Mouse (Mus musculus) midbrain, embryonic 12.5 days (tissue): Measurements from ENCODE around the gene Prr30. TPM values are rescaled to one million over a fixed set of nuclear protein-coding genes. Genes with fewer than 3 reads are reported as not detected.
"Not testable (repeated sequence)": the region's sequence is repeated elsewhere in the genome, so short reads cannot be mapped to it uniquely, and the experiment has no call there.

ENCODE experiments used
- ATAC-seq: fragments of 200-750 bp; cut with Nextera tagmentation; 2 replicates; pipeline ENCODE4 v1.8.0; 2017; ENCODE audit warnings: low read depth, moderate TSS enrichment, moderate library complexity; ENCODE audit not compliant: low FRiP score
- H3K27ac ChIP-seq: fragments of 300-500 bp; sonication (generic); replicated peaks from 2 replicates; pipeline ENCODE4 v1.5.1; 2016; ENCODE audit warnings: mild to moderate bottlenecking
- H3K27me3 ChIP-seq: fragments of 300-500 bp; sonication (generic); 2 replicates; pipeline ENCODE4 v1.6.1; 2016; ENCODE audit warnings: mild to moderate bottlenecking
- H3K36me3 ChIP-seq: fragments of 300-500 bp; sonication (generic); 2 replicates; pipeline ENCODE4 v1.6.1; 2016
- H3K4me1 ChIP-seq: fragments of 300-500 bp; sonication (generic); 2 replicates; pipeline ENCODE4 v1.6.1; 2016
- H3K4me2 ChIP-seq: fragments of 300-500 bp; sonication (generic); replicated peaks from 2 replicates; pipeline ENCODE4 v1.6.1; 2016; ENCODE audit warnings: mild to moderate bottlenecking, moderate library complexity
- H3K4me3 ChIP-seq: fragments of 300-500 bp; sonication (generic); 2 replicates; pipeline ENCODE4 v1.5.1; 2016; ENCODE audit warnings: mild to moderate bottlenecking
- H3K9ac ChIP-seq: fragments of 300-500 bp; sonication (generic); replicated peaks from 2 replicates; pipeline ENCODE4 v1.6.1; 2016; ENCODE audit warnings: mild to moderate bottlenecking, moderate library complexity
- H3K9me3 ChIP-seq: fragments of 300-500 bp; sonication (generic); 2 replicates; pipeline ENCODE4 v1.6.1; 2016; ENCODE audit warnings: mild to moderate bottlenecking
- WGBS: fragments of 180-500 bp; shearing (Covaris S2); methylation state at CpG from one replicate; pipeline ENCODE4 v1.1.7; 2016; 5-methylcytosine and 5-hydroxymethylcytosine counted together
- polyA plus RNA-seq: library from polyadenylated mRNA; unstranded; fragments of >200 nt; fragmentation: Nextera tagmentation; extraction: Ambion mirVana; gene quantifications from 2 replicates; pipeline ENCODE4 v1.2.1, GENCODE M21; 2016

Prr30 gene
- polyA plus RNA-seq = not detected in 2 replicates

DNA sequence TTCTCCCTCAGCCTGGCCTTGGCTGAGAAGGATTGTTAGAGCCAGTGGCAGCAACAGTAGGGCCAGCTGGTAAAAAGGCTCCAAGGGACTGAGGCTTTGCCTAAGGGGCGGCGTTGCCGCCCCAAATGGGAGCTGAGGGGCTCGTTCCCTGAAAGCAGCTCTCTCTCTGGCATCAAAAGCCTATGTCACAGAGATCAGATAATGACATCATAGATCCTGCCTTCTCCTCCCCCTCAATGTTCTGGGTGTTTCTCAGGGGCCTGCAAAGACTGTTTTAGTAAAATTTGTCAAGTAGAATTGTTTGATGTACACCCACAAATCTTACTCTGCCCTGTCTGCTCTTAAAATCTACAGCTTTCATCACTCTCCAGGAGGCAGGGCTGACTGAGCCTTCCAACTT, at the start of gene Prr30:
Gene Prr30, minus strand, starts transcription at position 101 of the 400 bp plus-strand sequence.
- ATAC-seq = no peak
- WGBS = 76% methylated on average over 4 of the region's 4 CpGs
- Histone ChIP-seq H3K9me3 (no peaks in the 10 kb centered on the region), H3K27ac (no peak within 1 kb of the TSS), H3K27me3 (no peaks in the 10 kb centered on the region), H3K9ac (no peak within 1 kb of the TSS), H3K4me3 (no peak within 1 kb of the TSS), H3K36me3 (no peaks in the 10 kb centered on the region), H3K4me2 (no peak within 1 kb of the TSS), H3K4me1 (no peaks in the 10 kb centered on the region)

GRCm38 (mm10) chr14:101246793-101247192, 46.7 kb upstream of the Prr30 start:
- H3K4me1 ChIP-seq = no peaks in the 10 kb centered on the region
- H3K4me2 ChIP-seq = no peak overlapping the region
- H3K27ac ChIP-seq = no peak overlapping the region
- H3K9ac ChIP-seq = no peak overlapping the region
- 87% methylated on average over 3 of the region's 3 CpGs for WGBS
- H3K36me3 ChIP-seq = no peaks in the 10 kb centered on the region
- H3K9me3 ChIP-seq = peaks cover 3% of the 10 kb centered on the region; the same call in 1 of the 2 replicates
- no peak for ATAC-seq
- no peak overlapping the region for H3K4me3 ChIP-seq
- no peaks in the 10 kb centered on the region for H3K27me3 ChIP-seq

DNA sequence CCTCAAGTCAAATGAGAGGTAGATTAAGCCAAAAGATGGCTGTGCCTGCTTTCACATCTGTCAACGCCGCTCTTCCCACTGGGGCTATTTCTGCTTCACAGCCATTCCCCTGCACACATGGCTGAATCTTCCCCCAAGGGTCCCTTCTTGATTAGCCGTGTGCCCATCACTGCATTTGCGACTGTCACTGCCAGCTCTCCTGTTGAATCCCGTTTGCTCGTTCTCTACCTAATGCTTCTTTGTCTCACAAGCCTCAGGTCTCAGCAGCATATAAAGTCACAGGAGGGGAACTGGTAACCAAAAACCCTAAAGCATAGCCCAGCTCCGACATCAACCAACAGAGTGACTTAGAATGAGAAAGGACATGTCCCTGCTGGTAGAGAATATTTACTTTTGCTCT, 45.6 kb upstream of the Prr30 start:
- WGBS = 73% methylated on average over 7 of the region's 7 CpGs
- Histone ChIP-seq H3K27ac (no peak overlapping the region), H3K9me3 (peaks cover 6% of the 10 kb centered on the region; the same call in 1 of the 2 replicates), H3K9ac (no peak overlapping the region), H3K36me3 (no peaks in the 10 kb centered on the region), H3K4me3 (no peak overlapping the region), H3K27me3 (no peaks in the 10 kb centered on the region), H3K4me2 (no peak overlapping the region), H3K4me1 (no peaks in the 10 kb centered on the region)
- ATAC-seq = no peak

- WGBS = 76% methylated on average over 3 of the region's 3 CpGs
Measured at GRCm38 (mm10) chr14:101244441-101244840, 44.3 kb upstream of the Prr30 start.

GRCm38 (mm10) chr14:101237965-101238364, 37.8 kb upstream of the Prr30 start:
- ATAC-seq = no peak
- Histone ChIP-seq H3K4me1 (no peaks in the 10 kb centered on the region), H3K4me2 (no peak overlapping the region), H3K36me3 (no peaks in the 10 kb centered on the region), H3K27ac (no peak overlapping the region), H3K27me3 (no peaks in the 10 kb centered on the region), H3K9me3 (0 out of 2 replicates have a peak, but pooled peaks cover 6% of the 10 kb centered on the region), H3K4me3 (no peak overlapping the region), H3K9ac (no peak overlapping the region)
- 95% methylated on average over 1 of the region's 1 CpGs for WGBS

More at GRCm38 (mm10) chr14:101244441-101244840, 44.3 kb upstream of the Prr30 start:
- not testable (repeated sequence) for H3K9ac ChIP-seq, H3K9me3 ChIP-seq, H3K4me1 ChIP-seq, ATAC-seq, H3K27me3 ChIP-seq, H3K4me2 ChIP-seq, H3K27ac ChIP-seq, H3K4me3 ChIP-seq, H3K36me3 ChIP-seq

DNA sequence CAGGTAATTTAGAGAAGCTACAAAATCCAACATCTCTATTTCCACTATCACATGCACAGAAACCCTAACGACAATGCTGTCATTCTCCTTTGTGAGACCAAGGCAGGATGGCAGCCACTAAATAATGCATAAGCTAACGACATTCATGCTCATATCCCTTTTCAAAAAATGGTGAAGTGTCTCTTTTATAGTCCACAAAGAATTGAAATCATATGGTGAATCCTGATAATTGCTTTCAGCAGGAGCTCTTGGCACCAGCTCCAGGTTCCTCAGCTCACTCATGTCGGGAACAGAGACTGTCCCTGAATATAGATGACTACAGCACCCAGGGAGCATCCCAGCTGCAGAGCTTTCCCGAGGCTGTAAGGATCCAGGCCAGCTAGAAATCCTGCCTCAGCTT, 28.9 kb upstream of the Prr30 start:
- H3K4me2 ChIP-seq = no peak overlapping the region
- H3K9ac ChIP-seq = no peak overlapping the region
- H3K27ac ChIP-seq = no peak overlapping the region
- no peaks in the 10 kb centered on the region for H3K4me1 ChIP-seq
- no peak for ATAC-seq
- H3K36me3 ChIP-seq = no peaks in the 10 kb centered on the region
- WGBS = 47% methylated on average over 4 of the region's 4 CpGs
- no peaks in the 10 kb centered on the region for H3K9me3 ChIP-seq
- no peak overlapping the region for H3K4me3 ChIP-seq
- H3K27me3 ChIP-seq = no peaks in the 10 kb centered on the region

DNA sequence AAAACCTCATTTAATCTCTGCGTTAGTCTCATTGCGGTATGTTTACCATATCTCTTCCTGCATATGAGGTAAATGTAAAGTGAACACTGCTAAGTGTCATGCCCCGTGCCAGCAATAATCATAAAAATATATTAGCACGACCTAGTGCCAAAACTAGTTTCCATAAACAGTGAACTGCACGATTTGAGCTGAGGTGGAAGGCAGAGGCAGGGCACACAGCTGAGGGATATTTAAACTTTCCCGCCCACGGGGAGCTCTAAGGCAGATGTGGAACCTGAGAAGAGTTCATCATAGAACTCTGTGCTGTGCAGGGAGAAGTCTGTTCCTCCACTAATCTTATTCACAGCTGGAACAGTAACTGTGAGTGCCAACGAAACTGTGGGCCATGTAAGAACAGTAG, 22.2 kb upstream of the Prr30 start:
- H3K4me3 ChIP-seq = no peak overlapping the region
- no peaks in the 10 kb centered on the region for H3K4me1 ChIP-seq
- WGBS = 80% methylated on average over 8 of the region's 8 CpGs
- H3K27ac ChIP-seq = no peak overlapping the region
- no peaks in the 10 kb centered on the region for H3K27me3 ChIP-seq
- no peak for ATAC-seq
- no peak overlapping the region for H3K4me2 ChIP-seq
- no peak overlapping the region for H3K9ac ChIP-seq
- H3K9me3 ChIP-seq = no peaks in the 10 kb centered on the region
- H3K36me3 ChIP-seq = no peaks in the 10 kb centered on the region

DNA sequence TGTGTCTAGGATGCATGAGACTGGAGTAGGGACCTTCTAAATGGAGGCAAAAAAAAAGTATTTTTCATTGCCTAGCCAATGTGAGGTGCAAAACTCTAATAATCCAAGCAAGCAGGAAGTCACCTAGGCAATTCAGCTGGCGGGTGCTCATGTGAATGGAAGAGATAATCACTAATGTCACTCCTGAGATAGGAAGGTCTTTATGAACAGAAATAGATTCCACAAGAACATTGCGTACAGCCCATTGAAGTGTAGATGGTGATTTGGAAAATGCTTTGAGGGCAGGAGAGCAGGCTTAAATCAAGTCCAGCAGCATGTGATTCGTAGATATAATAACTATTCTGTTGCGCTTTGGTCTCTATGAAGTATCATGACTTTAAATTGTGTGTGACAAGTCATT, 27.9 kb downstream of the Prr30 start:
- H3K27ac ChIP-seq = no peak overlapping the region
- no peaks in the 10 kb centered on the region for H3K9me3 ChIP-seq
- no peaks in the 10 kb centered on the region for H3K4me1 ChIP-seq
- no peaks in the 10 kb centered on the region for H3K27me3 ChIP-seq
- no peak overlapping the region for H3K4me3 ChIP-seq
- H3K36me3 ChIP-seq = no peaks in the 10 kb centered on the region
- no peak for ATAC-seq
- H3K4me2 ChIP-seq = no peak overlapping the region
- no peak overlapping the region for H3K9ac ChIP-seq
- 93% methylated on average over 4 of the region's 4 CpGs for WGBS
